Mouse (Mus musculus): Measurements from ENCODE around the gene Chkb.

GRCm38 (mm10) chr15:89426716-89427115 is 3.0 kb downstream of the Chkb start:
- no peak for TF ChIP-seq CTCF (IDR thresholded peaks at IDR 0.05; ENCODE audit: borderline replicate concordance, insufficient read depth, low read depth, low read length)
- no peak for TF ChIP-seq POLR2A (IDR thresholded peaks at IDR 0.05; ENCODE audit: borderline replicate concordance, insufficient read depth, low read length)

Measured in cerebellum, adult 2 months (tissue).